Mouse (Mus musculus) limb, embryonic 11.5 days (tissue): ENCODE measurements around the gene Tarbp2. TPM values are rescaled to one million over a fixed set of nuclear protein-coding genes. Genes with fewer than 3 reads are reported as not detected.

Source experiments
- ATAC-seq: fragments of 200-750 bp; cut with Nextera tagmentation; 2 replicates; pipeline ENCODE4 v1.8.0; 2017; ENCODE audit warnings: low read depth; ENCODE audit not compliant: insufficient number of reproducible peaks, low FRiP score, low TSS enrichment
- DNase-seq: peaks from one replicate; pipeline ENCODE4 v3.0.0-alpha.2; 2015; ENCODE audit warnings: low spot score
- H3K27ac ChIP-seq: fragments of 300-500 bp; sonication (generic); replicated peaks from 2 replicates; pipeline ENCODE4 v1.5.1; 2014; ENCODE audit warnings: low read depth, mild to moderate bottlenecking, low read length
- H3K27me3 ChIP-seq: fragments of 300-500 bp; sonication (generic); 2 replicates; pipeline ENCODE4 v1.6.1; 2014; ENCODE audit warnings: mild to moderate bottlenecking, low read length, mixed read lengths; ENCODE audit not compliant: control insufficient read depth, insufficient read depth
- H3K36me3 ChIP-seq: fragments of 300-500 bp; sonication (generic); 2 replicates; pipeline ENCODE4 v1.6.1; 2014; ENCODE audit warnings: mild to moderate bottlenecking, low read length, moderate library complexity, mixed read lengths; ENCODE audit not compliant: control insufficient read depth, insufficient read depth
- H3K4me1 ChIP-seq: fragments of 300-500 bp; sonication (generic); 2 replicates; pipeline ENCODE4 v1.6.1; 2014; ENCODE audit warnings: low read length, mixed read lengths; ENCODE audit not compliant: control insufficient read depth, insufficient read depth
- H3K4me2 ChIP-seq: fragments of 300-500 bp; sonication (generic); 2 replicates; pipeline ENCODE4 v1.6.1; 2014; ENCODE audit warnings: low read depth, mild to moderate bottlenecking, moderate library complexity; ENCODE audit not compliant: severe bottlenecking
- H3K4me3 ChIP-seq: fragments of 300-500 bp; sonication (generic); 2 replicates; pipeline ENCODE4 v1.5.1; 2014; ENCODE audit warnings: low read depth, low read length
- H3K9ac ChIP-seq: fragments of 300-500 bp; sonication (generic); 2 replicates; pipeline ENCODE4 v1.6.1; 2014; ENCODE audit warnings: mild to moderate bottlenecking, low read length
- H3K9me3 ChIP-seq: fragments of 300-500 bp; sonication (generic); 2 replicates; pipeline ENCODE4 v1.6.1; 2016; ENCODE audit warnings: low read length; ENCODE audit not compliant: control insufficient read depth
- WGBS: fragments of 180-500 bp; shearing (Covaris S2); extraction: QIAGEN DNeasy Blood & Tissue Kit; methylation state at CpG from one replicate; pipeline ENCODE4 v1.1.7; 2014; 5-methylcytosine and 5-hydroxymethylcytosine counted together
- polyA plus RNA-seq: library from polyadenylated mRNA; unstranded; fragments of >200 nt; fragmentation: Nextera tagmentation; extraction: Ambion mirVana; gene quantifications from 2 replicates; pipeline ENCODE4 v1.2.1, GENCODE M21; 2014

Tarbp2 gene
- polyA plus RNA-seq, 1 experiment from 2014 or later = 109 TPM

DNA sequence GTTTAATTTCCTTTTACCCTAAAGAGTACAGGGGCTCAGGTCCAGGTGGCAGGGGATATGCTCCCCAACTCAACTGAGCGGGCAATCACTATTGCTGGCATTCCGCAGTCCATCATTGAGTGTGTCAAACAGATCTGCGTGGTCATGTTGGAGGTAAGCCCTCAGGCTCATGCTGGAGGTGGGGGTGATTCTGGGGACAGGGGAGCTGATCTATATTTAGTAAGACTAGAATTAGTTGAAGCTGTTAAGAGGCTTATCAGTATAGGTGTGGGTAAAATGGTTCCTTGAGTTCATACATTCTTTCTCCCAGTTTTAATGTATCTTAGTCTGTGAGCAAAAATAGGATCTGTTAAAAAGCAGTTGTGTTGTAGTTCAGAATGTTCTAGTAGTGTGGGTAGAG, 34.9 kb upstream of the Tarbp2 start:
- H3K36me3 ChIP-seq = peaks cover 36% of the 10 kb centered on the region
- 90% methylated on average over 3 of the region's 3 CpGs for WGBS

GRCm38 (mm10) chr15:102485853-102486252, 32.1 kb upstream of the Tarbp2 start:
- no peak for DNase-seq
- Histone ChIP-seq H3K9me3 (no peaks in the 10 kb centered on the region), H3K27me3 (no peaks in the 10 kb centered on the region), H3K9ac (no peak overlapping the region), H3K4me2 (no peak overlapping the region), H3K4me3 (no peak overlapping the region), H3K27ac (no peak overlapping the region), H3K4me1 (no peaks in the 10 kb centered on the region), H3K36me3 (peaks cover 39% of the 10 kb centered on the region)
- 89% methylated on average over 12 of the region's 12 CpGs for WGBS
- ATAC-seq = no peak

More for the DNA sequence above, 34.9 kb upstream of the Tarbp2 start:
- ATAC-seq (no peak), DNase-seq (no peak)
- Histone ChIP-seq H3K27me3 (no peaks in the 10 kb centered on the region), H3K9me3 (no peaks in the 10 kb centered on the region), H3K27ac (no peak overlapping the region), H3K9ac (no peak overlapping the region), H3K4me3 (no peak overlapping the region), H3K4me1 (no peaks in the 10 kb centered on the region), H3K4me2 (no peak overlapping the region)

- no peak overlapping the region for H3K27ac ChIP-seq
- H3K9ac ChIP-seq = no peak overlapping the region
- H3K4me1 ChIP-seq = no peaks in the 10 kb centered on the region
- peaks cover 34% of the 10 kb centered on the region for H3K36me3 ChIP-seq
- H3K27me3 ChIP-seq = no peaks in the 10 kb centered on the region
- no peaks in the 10 kb centered on the region for H3K9me3 ChIP-seq
- DNase-seq (no peak), ATAC-seq (no peak)
- WGBS = 84% methylated on average over 1 of the region's 1 CpGs
- H3K4me3 ChIP-seq = no peak overlapping the region
- no peak overlapping the region for H3K4me2 ChIP-seq
Observed at GRCm38 (mm10) chr15:102487664-102488063, 30.3 kb upstream of the Tarbp2 start.

DNA sequence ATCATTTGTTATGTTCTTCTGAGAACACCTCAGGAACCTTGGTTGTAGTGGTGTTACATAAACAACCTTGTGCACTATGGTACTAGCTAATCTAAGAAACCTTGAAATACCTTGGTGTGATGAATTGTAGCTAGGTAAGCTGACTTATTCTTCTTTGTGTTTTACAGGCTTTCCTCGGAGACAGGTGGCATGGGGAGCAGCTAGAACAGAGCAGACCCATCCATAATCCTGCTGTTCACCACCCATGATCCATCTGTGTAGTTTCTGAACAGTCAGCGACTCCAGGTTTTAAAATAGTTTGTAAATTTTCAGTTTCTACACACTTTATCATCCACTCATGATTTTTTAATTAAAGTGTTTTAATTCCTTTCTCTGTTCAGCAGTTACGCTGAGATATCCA, 19.7 kb upstream of the Tarbp2 start:
- no peak overlapping the region for H3K4me3 ChIP-seq
- no peak overlapping the region for H3K9ac ChIP-seq
- no peaks in the 10 kb centered on the region for H3K4me1 ChIP-seq
- ATAC-seq (no peak), DNase-seq (no peak)
- no peak overlapping the region for H3K4me2 ChIP-seq
- no peak overlapping the region for H3K27ac ChIP-seq
- no peaks in the 10 kb centered on the region for H3K27me3 ChIP-seq
- no peaks in the 10 kb centered on the region for H3K9me3 ChIP-seq
- peaks cover 48% of the 10 kb centered on the region for H3K36me3 ChIP-seq
- 92% methylated on average over 3 of the region's 3 CpGs for WGBS

- peaks cover 49% of the 10 kb centered on the region for H3K36me3 ChIP-seq
- DNase-seq = no peak
Observed at GRCm38 (mm10) chr15:102499370-102499769, 18.6 kb upstream of the Tarbp2 start.

DNA sequence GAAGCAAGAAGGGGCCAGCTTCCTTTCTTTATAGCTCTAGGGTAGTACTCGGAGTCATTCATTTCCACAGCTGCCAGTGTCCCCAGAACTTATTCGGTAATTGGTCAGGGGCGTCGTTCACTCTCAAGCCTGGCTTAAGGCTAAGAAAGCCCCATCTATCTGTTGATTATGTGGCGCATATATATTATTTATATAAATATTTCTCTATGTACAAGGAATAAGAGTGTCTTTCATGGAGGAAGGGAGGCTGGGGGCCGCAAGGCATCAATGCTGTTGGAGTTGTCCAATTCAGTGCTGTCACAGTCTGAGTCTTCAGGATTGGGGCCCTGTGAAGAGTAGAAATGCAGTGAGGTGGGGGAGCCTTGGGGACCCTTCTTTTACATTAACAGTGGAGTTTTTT, 18.1 kb upstream of the Tarbp2 start:
- H3K4me1 ChIP-seq = no peaks in the 10 kb centered on the region
- no peak overlapping the region for H3K27ac ChIP-seq
- DNase-seq = no peak
- ATAC-seq = no peak
- no peaks in the 10 kb centered on the region for H3K27me3 ChIP-seq
- H3K36me3 ChIP-seq = peaks cover 50% of the 10 kb centered on the region
- no peaks in the 10 kb centered on the region for H3K9me3 ChIP-seq
- no peak overlapping the region for H3K4me2 ChIP-seq
- 91% methylated on average over 6 of the region's 6 CpGs for WGBS
- no peak overlapping the region for H3K9ac ChIP-seq
- H3K4me3 ChIP-seq = no peak overlapping the region

More at GRCm38 (mm10) chr15:102499370-102499769, 18.6 kb upstream of the Tarbp2 start:
- H3K9me3 ChIP-seq = no peaks in the 10 kb centered on the region
- no peaks in the 10 kb centered on the region for H3K4me1 ChIP-seq
- H3K4me3 ChIP-seq = no peak overlapping the region
- H3K27ac ChIP-seq = no peak overlapping the region
- no peaks in the 10 kb centered on the region for H3K27me3 ChIP-seq
- H3K4me2 ChIP-seq = no peak overlapping the region
- no peak overlapping the region for H3K9ac ChIP-seq
- 79% methylated on average over 3 of the region's 3 CpGs for WGBS
- no peak for ATAC-seq

DNA sequence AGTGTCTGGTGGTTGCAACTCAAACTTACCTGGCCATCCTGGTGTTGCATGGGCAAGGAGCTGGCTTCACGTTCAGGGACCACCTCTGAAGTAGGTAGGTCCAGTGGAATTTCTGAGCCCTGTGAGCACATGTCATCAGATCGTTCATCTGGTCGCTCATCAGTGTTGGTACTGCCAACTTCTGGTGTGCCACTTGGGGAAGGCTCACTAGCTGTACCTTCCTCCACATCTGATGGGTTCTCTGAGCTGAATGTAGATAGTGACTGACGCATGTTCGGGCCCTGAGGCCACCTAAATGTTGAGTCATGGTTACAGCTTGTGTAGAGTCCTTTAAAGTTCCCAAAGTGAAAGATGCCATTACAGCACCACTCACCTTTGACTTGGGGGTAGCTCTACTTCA, 17.5 kb upstream of the Tarbp2 start:
- peaks cover 50% of the 10 kb centered on the region for H3K36me3 ChIP-seq
- DNase-seq (no peak), ATAC-seq (no peak)
- no peak overlapping the region for H3K27ac ChIP-seq
- no peaks in the 10 kb centered on the region for H3K9me3 ChIP-seq
- H3K9ac ChIP-seq = no peak overlapping the region
- H3K4me3 ChIP-seq = no peak overlapping the region
- no peak overlapping the region for H3K4me2 ChIP-seq
- no peaks in the 10 kb centered on the region for H3K4me1 ChIP-seq
- H3K27me3 ChIP-seq = no peaks in the 10 kb centered on the region
- 90% methylated on average over 5 of the region's 5 CpGs for WGBS

DNA sequence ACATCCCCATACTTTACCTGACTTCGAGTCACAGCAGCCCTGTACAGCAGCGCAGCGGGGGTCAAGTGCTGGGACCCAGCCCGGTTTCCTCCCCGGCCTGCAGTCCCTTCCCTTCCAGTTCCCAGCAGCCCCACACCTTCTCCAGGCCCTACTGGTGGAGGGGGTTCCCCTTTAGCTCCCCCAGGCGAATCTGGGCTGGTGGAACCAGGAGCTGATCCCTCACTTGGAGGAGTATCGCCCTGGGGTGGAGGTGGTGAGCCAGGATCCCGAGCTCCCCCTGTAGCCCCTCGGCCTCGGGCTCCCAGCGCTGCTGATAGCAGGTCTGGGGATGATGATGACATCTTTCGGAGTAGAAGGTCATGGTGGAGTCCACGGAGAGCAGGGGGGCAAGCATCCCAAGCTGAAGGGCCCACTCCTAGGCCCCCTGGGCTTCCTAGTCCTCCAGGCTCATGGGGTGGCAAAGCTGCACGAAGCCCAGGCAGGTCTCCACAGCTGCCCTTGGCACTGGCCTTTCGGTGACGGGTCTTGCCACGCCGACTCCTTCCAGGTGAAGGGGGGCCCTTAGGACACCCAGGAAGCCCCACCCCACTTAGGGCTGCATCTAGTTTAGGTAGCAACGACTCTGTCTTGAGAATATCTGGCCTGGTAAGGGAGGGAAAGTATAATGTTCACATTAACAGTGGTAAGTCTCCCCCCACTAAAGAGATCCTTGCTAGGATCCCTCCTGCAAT, 16.7 kb upstream of the Tarbp2 start:
- no peak overlapping the region for H3K4me3 ChIP-seq
- no peaks in the 10 kb centered on the region for H3K27me3 ChIP-seq
- ATAC-seq = 0 out of 2 replicates have a peak, but pooled peaks have one; percentile 17
- H3K9ac ChIP-seq = no peak overlapping the region
- H3K4me2 ChIP-seq = no peak overlapping the region
- no peak overlapping the region for H3K27ac ChIP-seq
- peaks cover 47% of the 10 kb centered on the region for H3K36me3 ChIP-seq
- no peak for DNase-seq
- H3K9me3 ChIP-seq = no peaks in the 10 kb centered on the region
- no peaks in the 10 kb centered on the region for H3K4me1 ChIP-seq
- 87% methylated on average over 19 of the region's 19 CpGs for WGBS
